Mouse (Mus musculus): ENCODE measurements around the gene Tmem26.
A peak's percentile ranks its signal among the peaks of the same experiment; 100 is the strongest.

Gene Tmem26

DNA sequence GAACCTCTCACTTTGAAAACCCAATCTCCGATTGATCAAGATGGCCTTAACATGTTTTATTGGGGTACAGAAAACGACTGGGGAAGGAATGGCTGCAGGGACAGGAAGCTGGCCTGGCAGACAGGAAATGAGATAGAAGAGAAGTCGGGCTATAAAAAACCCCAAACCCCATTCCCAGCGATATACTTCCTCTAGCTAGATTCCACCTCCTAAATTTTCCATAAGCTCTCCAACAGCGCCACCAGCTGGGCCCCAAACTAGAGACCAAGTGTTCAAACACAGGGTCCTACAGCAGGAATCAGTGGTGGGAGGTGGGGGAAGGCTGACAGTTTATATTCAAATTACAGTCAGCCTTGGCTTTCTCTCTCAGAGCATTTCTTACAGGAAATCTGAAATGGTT lies 35.8 kb downstream of the Tmem26 start:
- DNase-seq, result peak; percentile 16 to 46

- no peak for DNase-seq
Observed at GRCm38 (mm10) chr10:68759789-68760188, 36.3 kb downstream of the Tmem26 start.

DNA sequence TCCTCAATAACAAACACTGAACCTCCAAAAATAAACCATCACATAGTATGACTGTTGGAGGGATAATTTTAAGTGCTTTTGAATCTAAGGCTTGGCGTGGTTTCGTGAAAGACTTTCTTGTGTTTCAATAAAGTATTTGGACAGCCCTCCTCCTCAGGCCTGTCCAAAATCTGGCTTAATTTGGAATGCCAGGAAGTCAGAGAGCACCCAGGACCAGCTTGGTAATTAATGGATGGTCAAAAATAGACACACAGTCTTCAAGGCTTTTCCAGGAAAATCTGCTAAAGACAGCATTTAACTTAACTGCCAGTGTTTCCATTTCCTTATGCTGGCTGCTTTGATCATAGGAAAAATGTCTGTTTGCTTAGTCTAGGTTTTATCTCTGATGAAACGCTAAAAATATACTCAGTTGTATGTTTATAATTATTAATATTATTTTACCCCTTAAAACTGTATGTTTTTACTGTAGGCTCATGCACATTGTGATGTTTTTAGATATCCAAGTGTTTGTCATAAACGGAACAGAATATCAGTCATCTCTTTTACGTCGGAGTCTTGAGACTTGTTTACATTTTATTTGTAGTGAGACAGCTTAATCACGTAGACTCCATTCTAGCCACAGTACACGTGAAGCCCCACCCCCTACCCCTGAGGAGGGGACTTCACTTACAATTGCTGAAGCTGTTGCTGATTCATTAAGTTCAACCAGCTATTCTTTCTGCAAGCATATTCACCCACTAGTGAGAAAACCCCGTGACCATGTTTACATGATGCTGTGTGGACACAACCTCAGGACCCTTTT lies 57.8 kb downstream of the Tmem26 start:
- DNase-seq, result peak in 1 of 2 experiments; percentile 16

GRCm38 (mm10) chr10:68782724-68783123 lies 59.3 kb downstream of the Tmem26 start:
- no peak for DNase-seq

- no peak for DNase-seq
Observed at GRCm38 (mm10) chr10:68783856-68784255, 60.4 kb downstream of the Tmem26 start.

DNA sequence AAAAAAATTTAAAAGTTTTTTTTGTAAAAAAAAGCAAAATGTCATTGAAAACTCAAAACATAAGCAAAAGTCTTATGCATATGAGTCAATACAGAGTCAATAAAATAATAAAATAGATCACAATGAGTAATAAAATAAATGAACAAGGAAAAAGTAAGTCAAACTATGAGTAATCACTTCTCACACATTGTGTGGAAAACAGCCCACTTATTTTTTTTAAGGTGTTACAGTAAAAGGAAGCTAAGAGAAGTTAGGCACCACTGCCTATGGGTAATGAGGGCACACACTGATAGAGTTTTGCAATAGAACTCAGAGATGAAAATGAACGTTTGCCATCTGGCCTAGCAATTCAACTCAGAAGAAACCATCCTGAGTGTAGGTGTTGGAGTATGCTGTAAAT lies 61.0 kb downstream of the Tmem26 start:
- DNase-seq, result no peak

GRCm38 (mm10) chr10:68795466-68795865 lies 72.0 kb downstream of the Tmem26 start:
- peak; percentile 63 to 65 for DNase-seq

GRCm38 (mm10) chr10:68799883-68800282 lies 76.4 kb downstream of the Tmem26 start:
- DNase-seq, result peak; percentile 50 to 51

GRCm38 (mm10) chr10:68800339-68800738 lies 76.9 kb downstream of the Tmem26 start:
- no peak for DNase-seq

GRCm38 (mm10) chr10:68806328-68806727 lies 82.9 kb downstream of the Tmem26 start:
- DNase-seq, result peak in 1 of 2 experiments; percentile 37

DNA sequence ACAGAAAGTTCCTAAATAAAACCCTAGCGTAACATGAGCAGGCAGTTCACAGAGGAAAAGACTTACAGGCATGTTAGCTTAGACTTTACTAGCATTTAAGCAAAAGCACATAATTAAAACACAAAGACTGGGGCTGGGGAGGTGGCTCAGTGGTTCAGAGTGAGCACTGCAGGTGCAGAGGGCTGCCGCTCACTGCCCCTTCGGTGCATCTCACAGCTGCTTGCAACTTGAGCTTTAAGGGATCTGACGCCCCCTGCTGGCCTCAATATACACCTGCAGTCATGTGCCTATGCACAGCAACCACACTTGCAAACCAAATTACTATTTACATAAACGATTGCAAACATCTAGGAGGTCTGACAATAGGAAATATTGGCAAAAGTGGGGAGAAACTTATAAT lies 87.5 kb downstream of the Tmem26 start:
- DNase-seq, result no peak

- no peak for DNase-seq
Observed at GRCm38 (mm10) chr10:68812699-68813098, 89.3 kb downstream of the Tmem26 start.

GRCm38 (mm10) chr10:68817281-68817680 lies 93.8 kb downstream of the Tmem26 start:
- DNase-seq, result no peak

DNA sequence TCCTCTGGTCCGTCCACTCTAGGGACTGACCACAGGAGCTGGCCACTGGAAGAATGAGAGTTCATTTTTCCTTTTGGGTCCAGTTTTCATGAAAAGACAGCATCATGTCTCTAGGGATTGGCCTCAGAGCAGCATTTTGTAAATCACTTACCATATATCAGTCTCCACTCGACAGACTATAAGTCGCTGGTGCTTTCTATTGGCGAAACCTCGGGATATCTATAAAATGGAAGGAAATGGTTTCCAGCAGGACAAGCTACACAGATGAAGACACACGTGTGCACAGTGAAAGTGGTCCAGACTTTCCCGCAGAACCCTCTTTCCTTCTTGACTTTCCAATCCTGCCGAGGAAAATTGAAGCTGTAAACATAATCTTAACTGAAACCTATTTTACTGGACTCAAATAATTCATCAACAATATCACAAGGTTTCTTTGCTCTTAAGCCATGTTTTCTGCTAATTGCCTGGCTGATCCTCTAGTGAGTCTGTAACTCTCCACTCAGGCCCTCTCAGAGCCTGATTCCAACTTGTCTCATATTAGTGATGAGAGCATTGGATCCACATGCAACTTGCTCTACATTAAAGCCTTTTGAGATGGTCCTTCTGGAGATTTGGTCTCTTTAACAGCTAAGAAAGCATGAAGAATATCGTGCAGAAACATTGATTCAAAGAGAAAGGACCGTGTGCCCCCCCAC lies 94.8 kb downstream of the Tmem26 start:
- DNase-seq, result no peak

DNA sequence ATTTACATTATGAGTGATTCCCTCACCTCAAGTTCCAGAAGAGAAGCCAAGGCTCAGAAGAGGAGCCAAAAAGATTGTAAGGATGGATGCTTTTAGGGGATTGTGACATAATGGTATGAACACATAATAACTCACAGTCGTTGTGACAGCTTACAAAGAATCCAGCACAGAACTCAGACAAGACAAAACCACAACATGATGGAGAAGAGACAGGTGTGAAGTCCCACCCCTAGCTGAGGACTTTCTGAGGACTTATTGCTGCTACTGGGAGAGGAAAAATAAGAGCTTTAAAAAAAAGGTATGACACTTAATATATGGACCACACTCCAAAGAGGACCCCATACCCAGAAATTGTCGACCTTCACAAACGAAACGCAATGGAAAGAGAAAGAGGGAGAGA lies 101.1 kb downstream of the Tmem26 start:
- DNase-seq, result no peak

Measured in kidney, adult 8-10 months (tissue).